In genomic region chr13:89668069-89668468, GRCm38 (mm10) we compare ENCODE assay signal across 8 mouse cellular contexts.
A peak's percentile ranks its signal among the peaks of the same experiment; 100 is the strongest.
DNase-seq lines count a peak whose midpoint lies in the region; ATAC-seq lines count a peak whose summit lies in the region.

No protein-coding gene starts in this region.

- peak; percentile 7 for DNase-seq in gastrocnemius, adult 18-20 months (ENCODE audit: low spot score)
- no peak for DNase-seq in gastrocnemius, adult 8-10 months (ENCODE audit: low spot score in 2 of 2)
- DNase-seq in thymus, postnatal 4 days, result peak; percentile 9
- DNase-seq in thymus, postnatal 36 days, result no peak
- peak; percentile 16 for DNase-seq in large intestine, adult 2 months (ENCODE audit: low read depth, low spot score)
- DNase-seq in cerebellum, adult 9-11 months, result no peak

- no peak overlapping the region for H3K4me2 ChIP-seq in forebrain, embryonic 15.5 days (replicated peaks)
- H3K4me2 ChIP-seq in neural tube, embryonic 15.5 days, result no peak overlapping the region

- H3K36me3 ChIP-seq in forebrain, embryonic 15.5 days, result peaks cover 20% of the 10 kb centered on the region; the same call in 1 of the 2 replicates
- no peaks in the 10 kb centered on the region for H3K36me3 ChIP-seq in neural tube, embryonic 15.5 days

- ATAC-seq in forebrain, embryonic 15.5 days (replicated peaks), result peak; percentile 55
- peak; percentile 79; the same call in 1 of the 2 replicates for ATAC-seq in neural tube, embryonic 15.5 days (ENCODE audit: low FRiP score)

- WGBS in forebrain, embryonic 15.5 days, result 54% methylated on average over 1 of the region's 1 CpGs
- WGBS in large intestine, adult 2 months, result 43% methylated on average over 1 of the region's 1 CpGs
- 74% methylated on average over 1 of the region's 1 CpGs for WGBS in neural tube, embryonic 15.5 days

- no peak overlapping the region for H3K27ac ChIP-seq in forebrain, embryonic 15.5 days (replicated peaks)
- H3K27ac ChIP-seq in neural tube, embryonic 15.5 days (replicated peaks), result no peak overlapping the region

- no peaks in the 10 kb centered on the region for H3K27me3 ChIP-seq in forebrain, embryonic 15.5 days
- H3K27me3 ChIP-seq in neural tube, embryonic 15.5 days (replicated peaks), result no peaks in the 10 kb centered on the region

- H3K4me1 ChIP-seq in forebrain, embryonic 15.5 days, result peaks cover 12% of the 10 kb centered on the region
- H3K4me1 ChIP-seq in neural tube, embryonic 15.5 days, result peaks cover 11% of the 10 kb centered on the region

- H3K9me3 ChIP-seq in forebrain, embryonic 15.5 days, result no peaks in the 10 kb centered on the region
- H3K9me3 ChIP-seq in neural tube, embryonic 15.5 days (replicated peaks), result no peaks in the 10 kb centered on the region

- H3K9ac ChIP-seq in forebrain, embryonic 15.5 days (replicated peaks), result no peak overlapping the region
- H3K9ac ChIP-seq in neural tube, embryonic 15.5 days (replicated peaks), result no peak overlapping the region

- no peak overlapping the region for H3K4me3 ChIP-seq in forebrain, embryonic 15.5 days
- H3K4me3 ChIP-seq in neural tube, embryonic 15.5 days (replicated peaks), result no peak overlapping the region

Comparison
In these comparisons a context has a peak if more than half of its experiments do, and no peak if none do; other contexts are left out.
1. DNase-seq: peak in gastrocnemius, adult 18-20 months (single experiment), thymus, postnatal 4 days (single experiment) and large intestine, adult 2 months (single experiment); none in gastrocnemius, adult 8-10 months (0 of 2), thymus, postnatal 36 days (0 of 2) and cerebellum, adult 9-11 months (single experiment).